Mouse (Mus musculus): ENCODE data around the gene Slc38a3. TPM values are rescaled to one million over a fixed set of nuclear protein-coding genes. Genes with fewer than 3 reads are reported as not detected.
A peak's percentile ranks its signal among the peaks of the same experiment; 100 is the strongest.

Slc38a3 gene
- polyA plus RNA-seq, 1 experiment from 2014 or later = 12.9 TPM

- no peak overlapping the region for H3K4me2 ChIP-seq (ENCODE audit: low read length)
Observed at GRCm38 (mm10) chr9:107696845-107697610, 27.7 kb upstream of the Slc38a3 start.

GRCm38 (mm10) chr9:107696106-107696479 lies 26.8 kb upstream of the Slc38a3 start:
- H3K27me3 ChIP-seq (ENCODE audit: insufficient read depth, low read length) = no peaks in the 10 kb centered on the region
- no peak overlapping the region for H3K4me3 ChIP-seq (replicated peaks; ENCODE audit: low read depth, low read length)
- TF ChIP-seq CTCF (IDR thresholded peaks at IDR 0.05; ENCODE audit: low read depth) = no peak
- H3K27ac ChIP-seq = peak overlapping the region; percentile 85
- peaks cover 50% of the 10 kb centered on the region for H3K4me1 ChIP-seq (replicated peaks; ENCODE audit: insufficient read depth, low read length)
- no peak overlapping the region for H3K9ac ChIP-seq (ENCODE audit: low read depth, low read length)
- H3K9me3 ChIP-seq (replicated peaks; ENCODE audit: low read length) = no peaks in the 10 kb centered on the region
- 34% methylated on average over 6 of the region's 6 CpGs for WGBS
- DNase-seq (ENCODE audit: low spot score) = no peak
- no peak for ATAC-seq (replicated peaks; ENCODE audit: low FRiP score, low read depth)
- peaks cover 14% of the 10 kb centered on the region; the same call in 1 of the 2 replicates for H3K36me3 ChIP-seq (ENCODE audit: insufficient read depth, low read length)
- no peak overlapping the region for H3K4me2 ChIP-seq (ENCODE audit: low read length)

More at GRCm38 (mm10) chr9:107696845-107697610, 27.7 kb upstream of the Slc38a3 start:
- Histone ChIP-seq H3K9me3 (replicated peaks; ENCODE audit: low read length) (no peaks in the 10 kb centered on the region), H3K36me3 (ENCODE audit: insufficient read depth, low read length) (0 out of 2 replicates have a peak, but pooled peaks cover 5% of the 10 kb centered on the region), H3K9ac (ENCODE audit: low read depth, low read length) (no peak overlapping the region), H3K4me3 (replicated peaks; ENCODE audit: low read depth, low read length) (no peak overlapping the region), H3K27ac (peak overlapping the region; percentile 85), H3K4me1 (replicated peaks; ENCODE audit: insufficient read depth, low read length) (peaks cover 57% of the 10 kb centered on the region), H3K27me3 (ENCODE audit: insufficient read depth, low read length) (no peaks in the 10 kb centered on the region)
- TF ChIP-seq CTCF (IDR thresholded peaks at IDR 0.05; ENCODE audit: low read depth) = no peak
- no peak for ATAC-seq (replicated peaks; ENCODE audit: low FRiP score, low read depth)
- no peak for DNase-seq (ENCODE audit: low spot score)
- 44% methylated on average over 9 of the region's 9 CpGs for WGBS

DNA sequence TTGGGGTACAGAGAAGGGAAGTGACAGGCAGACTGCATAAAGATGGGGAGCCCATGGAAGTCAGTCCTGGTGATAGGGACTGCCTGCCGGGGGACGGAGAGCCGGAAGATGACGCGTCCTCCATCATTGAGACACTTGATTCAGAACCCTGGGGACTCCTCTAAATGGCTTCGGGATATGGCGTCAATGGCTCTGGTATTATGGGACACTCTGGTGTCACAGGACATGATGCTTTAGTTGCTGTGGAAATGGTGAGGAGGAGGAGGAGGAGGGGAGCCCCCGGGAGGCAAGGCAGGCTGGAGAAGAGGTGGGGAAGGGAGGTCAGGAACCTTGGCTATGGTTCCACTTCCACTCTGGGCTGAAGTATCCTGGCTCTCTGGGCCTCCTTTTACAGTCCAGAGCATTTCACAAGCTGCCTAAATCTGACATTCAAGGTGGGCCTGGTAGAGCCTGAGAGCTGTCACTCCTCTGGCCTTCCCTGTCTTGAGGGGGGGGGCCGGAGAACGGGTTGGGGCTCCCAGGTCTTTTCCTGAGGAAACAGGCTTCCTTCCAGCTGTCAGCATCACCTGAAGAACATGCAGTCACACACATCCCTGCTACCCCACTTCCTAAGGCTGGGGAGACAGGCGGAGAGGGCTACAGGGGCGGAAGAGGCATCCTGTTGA lies 26.2 kb upstream of the Slc38a3 start:
- H3K27ac ChIP-seq = peak overlapping the region; percentile 85
- H3K36me3 ChIP-seq (ENCODE audit: insufficient read depth, low read length) = peaks cover 18% of the 10 kb centered on the region; the same call in 1 of the 2 replicates
- peaks cover 45% of the 10 kb centered on the region for H3K4me1 ChIP-seq (replicated peaks; ENCODE audit: insufficient read depth, low read length)
- H3K4me3 ChIP-seq (replicated peaks; ENCODE audit: low read depth, low read length) = no peak overlapping the region
- DNase-seq (ENCODE audit: low spot score) = no peak
- WGBS = 70% methylated on average over 12 of the region's 12 CpGs
- no peaks in the 10 kb centered on the region for H3K27me3 ChIP-seq (ENCODE audit: insufficient read depth, low read length)
- ATAC-seq (replicated peaks; ENCODE audit: low FRiP score, low read depth) = no peak
- H3K9me3 ChIP-seq (replicated peaks; ENCODE audit: low read length) = no peaks in the 10 kb centered on the region
- no peak overlapping the region for H3K4me2 ChIP-seq (ENCODE audit: low read length)
- TF ChIP-seq CTCF (IDR thresholded peaks at IDR 0.05; ENCODE audit: low read depth) = no peak
- H3K9ac ChIP-seq (ENCODE audit: low read depth, low read length) = no peak overlapping the region

DNA sequence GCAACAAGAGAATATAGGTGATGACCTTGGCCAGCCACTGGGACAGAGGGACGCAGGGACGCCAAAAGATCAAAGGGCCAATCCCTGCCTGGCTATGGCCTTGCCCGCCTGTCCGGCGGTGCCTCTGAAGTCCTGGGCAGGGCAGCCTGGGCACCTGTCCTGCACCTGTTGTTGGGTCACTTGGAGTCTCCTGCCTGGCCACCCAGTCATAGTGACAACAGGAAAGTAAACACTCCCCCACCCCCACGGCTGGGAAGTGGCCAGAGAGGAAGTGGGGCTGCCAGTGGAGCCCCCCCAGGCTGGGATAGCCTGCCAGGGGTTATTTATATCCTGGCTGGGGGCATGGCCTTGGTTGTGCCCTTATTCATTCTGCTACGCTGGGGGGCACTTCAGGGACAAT lies 25.3 kb upstream of the Slc38a3 start:
- no peak for ATAC-seq (replicated peaks; ENCODE audit: low FRiP score, low read depth)
- no peak for TF ChIP-seq CTCF (IDR thresholded peaks at IDR 0.05; ENCODE audit: low read depth)
- H3K27ac ChIP-seq = no peak overlapping the region
- H3K4me1 ChIP-seq (replicated peaks; ENCODE audit: insufficient read depth, low read length) = peaks cover 35% of the 10 kb centered on the region
- H3K4me3 ChIP-seq (replicated peaks; ENCODE audit: low read depth, low read length) = no peak overlapping the region
- no peaks in the 10 kb centered on the region for H3K9me3 ChIP-seq (replicated peaks; ENCODE audit: low read length)
- H3K27me3 ChIP-seq (ENCODE audit: insufficient read depth, low read length) = no peaks in the 10 kb centered on the region
- H3K9ac ChIP-seq (ENCODE audit: low read depth, low read length) = no peak overlapping the region
- H3K36me3 ChIP-seq (ENCODE audit: insufficient read depth, low read length) = peaks cover 21% of the 10 kb centered on the region
- WGBS = 59% methylated on average over 7 of the region's 7 CpGs
- DNase-seq (ENCODE audit: low spot score) = no peak
- H3K4me2 ChIP-seq (ENCODE audit: low read length) = no peak overlapping the region

DNA sequence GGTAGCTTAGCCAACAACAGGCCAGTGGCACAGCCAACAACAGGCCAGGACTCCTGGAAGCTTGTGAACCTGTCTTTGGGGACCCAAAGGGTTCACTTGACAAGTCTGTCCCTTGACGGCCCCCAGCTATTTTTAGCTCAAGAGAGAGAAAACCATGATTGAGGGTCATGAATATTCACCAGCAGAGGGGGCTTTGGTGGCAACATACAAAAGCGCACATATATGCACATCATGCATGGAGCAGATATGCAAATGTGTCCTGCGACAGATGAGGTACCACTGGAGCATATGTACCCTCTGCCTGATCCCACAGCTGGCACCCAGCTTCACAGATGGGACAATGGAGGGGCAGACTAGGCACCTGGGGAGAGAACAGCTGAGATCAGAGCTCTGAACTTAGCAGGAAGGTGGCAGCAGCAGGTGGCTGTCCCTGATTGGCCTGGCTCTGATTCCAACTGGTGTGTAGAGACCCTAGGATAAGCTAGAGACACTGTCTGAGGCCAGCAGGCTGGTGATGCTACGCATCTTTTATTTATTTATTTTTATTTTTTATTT lies 24.2 kb upstream of the Slc38a3 start:
- DNase-seq (ENCODE audit: low spot score) (no peak), ATAC-seq (replicated peaks; ENCODE audit: low FRiP score, low read depth) (no peak)
- peaks cover 24% of the 10 kb centered on the region for H3K4me1 ChIP-seq (replicated peaks; ENCODE audit: insufficient read depth, low read length)
- H3K4me2 ChIP-seq (ENCODE audit: low read length) = no peak overlapping the region
- no peaks in the 10 kb centered on the region for H3K9me3 ChIP-seq (replicated peaks; ENCODE audit: low read length)
- peak; percentile 45; the same call in 1 of the 2 replicates for TF ChIP-seq CTCF (IDR thresholded peaks at IDR 0.05; ENCODE audit: low read depth)
- H3K36me3 ChIP-seq (ENCODE audit: insufficient read depth, low read length) = peaks cover 32% of the 10 kb centered on the region
- no peak overlapping the region for H3K27ac ChIP-seq
- H3K4me3 ChIP-seq (replicated peaks; ENCODE audit: low read depth, low read length) = no peak overlapping the region
- H3K9ac ChIP-seq (ENCODE audit: low read depth, low read length) = no peak overlapping the region
- 75% methylated on average over 4 of the region's 4 CpGs for WGBS
- H3K27me3 ChIP-seq (ENCODE audit: insufficient read depth, low read length) = no peaks in the 10 kb centered on the region

GRCm38 (mm10) chr9:107692785-107693184 lies 23.5 kb upstream of the Slc38a3 start:
- Histone ChIP-seq H3K27ac (no peak overlapping the region), H3K36me3 (ENCODE audit: insufficient read depth, low read length) (peaks cover 37% of the 10 kb centered on the region), H3K4me1 (replicated peaks; ENCODE audit: insufficient read depth, low read length) (peaks cover 17% of the 10 kb centered on the region), H3K4me2 (ENCODE audit: low read length) (no peak overlapping the region), H3K9me3 (replicated peaks; ENCODE audit: low read length) (no peaks in the 10 kb centered on the region), H3K9ac (ENCODE audit: low read depth, low read length) (no peak overlapping the region), H3K4me3 (replicated peaks; ENCODE audit: low read depth, low read length) (no peak overlapping the region), H3K27me3 (ENCODE audit: insufficient read depth, low read length) (no peaks in the 10 kb centered on the region)
- no peak for ATAC-seq (replicated peaks; ENCODE audit: low FRiP score, low read depth)
- WGBS = 68% methylated on average over 5 of the region's 5 CpGs
- TF ChIP-seq CTCF (IDR thresholded peaks at IDR 0.05; ENCODE audit: low read depth) = no peak
- DNase-seq (ENCODE audit: low spot score) = no peak

All from kidney, postnatal 0 days (tissue).